Mouse (Mus musculus) cerebral cortex, adult 2 months (tissue): ENCODE results near the gene Ambp.

Source experiments
- WGBS: fragments of 180-500 bp; shearing (Covaris S2); methylation state at CpG from one replicate; pipeline ENCODE4 v1.1.7; 2018; 5-methylcytosine and 5-hydroxymethylcytosine counted together

Gene Ambp

DNA sequence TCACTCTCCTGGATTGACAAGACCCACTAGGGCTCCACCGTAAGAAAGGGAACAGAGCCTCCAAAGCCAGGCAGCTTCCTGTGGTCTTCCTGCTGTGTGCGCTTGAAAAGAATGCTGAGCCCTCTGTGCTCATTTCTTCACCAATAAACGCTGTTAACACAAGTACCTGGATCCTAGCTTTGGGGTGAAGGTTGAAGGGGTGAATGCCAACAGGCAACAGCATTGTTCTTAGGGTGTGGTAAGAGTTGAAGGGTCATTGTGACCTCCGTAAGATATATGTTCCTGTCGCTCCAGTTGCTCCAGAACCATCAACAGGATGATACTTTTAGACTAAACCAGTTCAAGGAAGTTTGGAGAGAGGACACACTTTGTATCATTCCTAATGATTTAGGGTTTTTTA, at the start of gene Ambp:
TSS of gene Ambp (minus strand) at position 101 of the 400 bp plus-strand sequence.
- 75% methylated on average over 5 of the region's 5 CpGs for WGBS

- WGBS = 90% methylated on average over 7 of the region's 7 CpGs
Measured at GRCm38 (mm10) chr4:63203874-63204273, 49.3 kb upstream of the Ambp start.

- 92% methylated on average over 5 of the region's 5 CpGs for WGBS
Measured at GRCm38 (mm10) chr4:63199366-63199765, 44.8 kb upstream of the Ambp start.

DNA sequence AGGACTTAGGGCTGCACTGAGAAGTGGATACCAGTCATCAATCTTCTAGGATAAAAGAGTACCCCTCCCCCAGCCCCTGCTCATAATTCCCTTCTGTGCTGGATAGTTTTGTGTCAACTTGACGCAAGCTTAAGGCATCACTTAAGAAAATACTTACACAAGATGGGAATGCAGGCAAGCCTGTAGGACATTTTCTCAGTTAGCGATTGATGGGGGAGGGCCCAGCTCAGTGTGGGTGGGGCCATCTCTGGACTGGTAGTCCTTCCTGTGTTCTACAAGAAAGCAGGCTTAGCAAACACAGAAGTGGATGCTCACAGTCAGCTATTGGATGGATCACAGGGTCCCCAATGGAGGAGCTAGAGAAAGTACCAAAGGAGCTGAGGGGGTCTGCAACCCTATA, 39.8 kb upstream of the Ambp start:
- 95% methylated on average over 2 of the region's 2 CpGs for WGBS

GRCm38 (mm10) chr4:63191641-63192040, 37.0 kb upstream of the Ambp start:
- 91% methylated on average over 5 of the region's 5 CpGs for WGBS

GRCm38 (mm10) chr4:63186281-63186870, 31.8 kb upstream of the Ambp start:
- 61% methylated on average over 21 of the region's 21 CpGs for WGBS

GRCm38 (mm10) chr4:63181556-63181955, 27.0 kb upstream of the Ambp start:
- 31% methylated on average over 5 of the region's 5 CpGs for WGBS

DNA sequence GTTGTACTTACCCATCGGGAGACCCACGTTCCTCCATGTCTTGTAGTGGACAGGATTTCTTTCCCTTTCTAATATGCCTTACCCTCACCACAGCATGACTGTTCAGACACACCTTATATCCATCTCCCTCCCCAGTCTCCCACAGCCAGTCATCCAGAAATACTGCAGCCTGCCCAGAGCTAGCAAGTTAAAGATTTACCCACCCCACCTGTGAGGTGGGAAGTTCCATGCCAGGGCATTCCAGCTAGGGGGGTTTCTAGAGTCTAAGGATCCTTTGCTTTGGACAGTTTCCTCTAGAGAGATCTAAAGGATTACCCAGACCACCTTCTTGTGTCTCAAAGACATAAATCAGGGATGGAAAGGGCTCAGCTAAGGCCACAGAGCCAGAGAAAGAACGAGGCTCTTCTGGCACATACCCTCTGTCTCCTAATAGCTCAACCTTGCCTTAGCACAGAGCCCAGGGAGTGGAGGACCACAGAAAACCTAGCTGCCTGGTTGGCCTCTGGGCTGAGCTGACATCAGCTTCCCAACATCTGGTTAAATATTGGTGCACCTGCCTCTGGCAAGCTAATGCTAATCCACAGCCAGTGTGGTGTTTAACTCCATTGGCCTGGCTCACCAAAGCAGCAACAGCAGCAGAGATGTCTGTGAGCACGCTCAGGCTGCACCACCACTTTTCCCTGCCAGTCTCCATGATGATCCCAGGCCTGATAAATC, 17.5 kb upstream of the Ambp start, which contains the start of gene Kif12:
TSS of gene Kif12 (minus strand) at position 163 of the 717 bp plus-strand sequence.
- 89% methylated on average over 4 of the region's 4 CpGs for WGBS

DNA sequence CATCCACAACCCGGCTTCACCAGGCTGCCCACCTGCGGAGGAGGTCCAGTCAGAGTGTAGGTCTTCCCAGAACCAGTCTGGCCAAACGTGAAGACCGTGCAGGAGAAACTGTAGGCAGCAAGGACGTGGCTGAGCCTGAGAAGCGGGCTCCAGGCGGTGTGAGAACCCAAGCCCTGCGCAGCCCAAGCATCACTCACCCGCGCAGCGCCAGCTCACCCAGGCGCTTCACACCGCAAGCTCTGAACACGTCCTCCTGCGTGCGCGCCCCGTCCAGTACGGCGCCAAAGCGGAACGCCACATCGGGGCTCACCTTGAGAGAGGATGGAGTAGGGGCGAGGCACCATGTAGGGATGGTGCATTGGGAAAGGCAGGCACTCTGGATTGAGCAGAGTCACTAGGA, 16.5 kb upstream of the Ambp start:
- WGBS = 55% methylated on average over 24 of the region's 24 CpGs

- 86% methylated on average over 4 of the region's 4 CpGs for WGBS
Measured at GRCm38 (mm10) chr4:63170061-63170460, 15.5 kb upstream of the Ambp start.

DNA sequence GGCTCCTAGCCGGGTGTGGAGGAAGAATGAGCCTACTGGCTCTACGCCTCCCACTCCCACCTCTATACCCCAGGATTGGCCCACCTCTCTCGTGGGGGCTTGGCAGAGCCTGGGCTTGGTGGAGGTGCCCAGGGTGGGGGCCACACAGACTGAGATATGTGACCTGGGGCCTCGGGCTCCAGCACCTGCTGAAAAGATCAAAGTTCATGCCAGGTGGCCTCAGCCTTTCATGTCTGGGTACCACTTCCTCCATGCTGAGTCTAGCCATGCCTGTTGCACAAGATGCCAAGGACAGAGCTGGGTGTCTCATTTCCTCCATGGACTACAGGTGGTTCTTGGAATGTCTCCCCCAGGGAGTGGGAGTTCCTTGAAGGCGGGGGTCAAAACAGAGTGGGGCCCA, 11.7 kb upstream of the Ambp start:
- WGBS = 89% methylated on average over 5 of the region's 5 CpGs

GRCm38 (mm10) chr4:63165636-63166035, 11.0 kb upstream of the Ambp start:
- WGBS = 93% methylated on average over 4 of the region's 4 CpGs

DNA sequence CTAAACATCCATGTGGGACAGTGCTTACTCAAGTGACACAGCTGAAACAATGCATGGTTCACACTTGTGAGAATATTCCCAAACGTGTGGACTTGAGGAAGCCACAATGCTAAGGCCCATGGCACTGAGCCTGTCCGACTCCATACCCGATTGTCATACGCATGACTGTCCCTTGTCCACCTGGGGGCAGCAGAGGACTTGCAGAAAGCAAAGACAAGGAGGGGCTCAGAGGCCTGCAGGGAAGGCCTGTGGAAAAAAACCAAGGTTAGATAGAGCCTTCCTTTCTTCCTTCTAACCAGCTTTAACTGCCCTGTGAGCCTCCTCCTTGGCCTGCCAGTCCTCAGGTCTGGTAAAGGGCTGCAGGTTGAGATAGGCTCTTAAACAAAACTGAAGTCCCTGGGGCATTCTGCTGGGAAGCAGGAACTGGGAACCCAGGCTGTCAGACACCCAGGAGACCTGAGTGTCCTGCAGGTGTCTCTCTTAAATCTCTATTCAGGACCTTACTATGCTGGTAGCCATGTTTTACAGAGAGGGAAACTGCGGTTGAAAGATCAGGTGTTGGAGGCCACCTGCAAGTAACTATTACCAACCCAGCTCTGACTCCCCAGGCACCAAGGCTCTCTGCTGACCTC, 4.5 kb upstream of the Ambp start:
- 23% methylated on average over 5 of the region's 5 CpGs for WGBS

- WGBS = 95% methylated on average over 7 of the region's 7 CpGs
Measured at GRCm38 (mm10) chr4:63158192-63158591, 3.6 kb upstream of the Ambp start.

- WGBS = 78% methylated on average over 8 of the region's 8 CpGs
Measured at GRCm38 (mm10) chr4:63156726-63157634, 2.4 kb upstream of the Ambp start.

DNA sequence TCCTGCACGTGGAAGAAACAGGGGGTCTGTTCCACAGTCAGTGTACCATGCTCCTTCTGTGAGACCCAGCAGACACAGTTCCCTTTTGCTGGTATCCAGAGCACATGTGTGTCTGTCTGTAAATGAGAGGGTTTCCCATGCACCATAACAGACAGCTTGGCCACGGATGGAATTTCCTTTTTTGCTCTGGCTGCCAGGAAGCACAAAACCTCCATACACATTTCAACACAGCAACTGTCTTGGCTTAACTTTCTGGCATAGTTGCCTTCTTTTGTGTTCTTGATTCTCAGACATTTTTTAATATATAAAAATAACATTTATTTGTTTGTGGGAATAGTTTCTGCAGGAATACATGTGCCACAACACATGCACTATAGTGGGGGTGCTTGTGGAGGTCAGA, 997 bp upstream of the Ambp start:
- WGBS = 41% methylated on average over 2 of the region's 2 CpGs

DNA sequence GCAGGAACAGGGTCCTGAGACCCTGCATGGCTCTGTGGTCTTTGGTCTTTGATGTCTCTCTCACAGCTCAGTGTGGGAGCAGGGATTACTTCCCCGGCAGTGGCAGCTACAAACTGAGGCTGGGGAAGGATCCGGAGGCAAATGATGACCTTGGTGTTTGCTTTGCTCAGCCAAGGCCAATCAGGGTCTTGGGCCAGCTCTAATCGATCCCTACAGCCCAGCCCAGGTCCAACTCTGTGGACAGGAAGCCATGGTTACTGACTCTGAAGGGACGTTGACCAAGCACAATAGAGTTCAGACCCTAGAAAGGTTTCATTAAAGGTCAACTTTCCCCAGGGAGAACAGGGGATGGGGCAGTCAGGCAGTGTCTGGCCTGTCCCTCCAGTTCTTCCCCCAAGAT, 571 bp downstream of the Ambp start:
- 84% methylated on average over 4 of the region's 4 CpGs for whole genome bisulfite sequencing

DNA sequence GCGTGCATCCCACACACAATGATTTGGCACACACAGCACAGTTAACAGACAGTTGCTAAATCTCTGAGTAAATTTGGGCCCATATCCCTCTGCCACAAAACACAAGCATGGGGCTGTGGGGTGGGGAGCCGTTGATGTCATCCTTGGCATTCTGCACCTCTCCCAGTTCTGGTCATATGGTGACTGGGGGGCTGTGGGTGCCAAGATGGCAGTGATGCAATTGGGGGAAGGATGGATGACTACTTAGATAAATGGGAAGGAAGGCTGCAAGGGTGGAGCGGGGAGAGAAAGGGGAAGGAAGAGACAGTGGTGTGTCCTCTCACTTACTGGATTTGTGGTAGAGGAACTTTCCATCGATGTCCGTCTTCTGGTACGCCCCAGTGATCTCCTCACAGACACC, 3.5 kb downstream of the Ambp start:
- 83% methylated on average over 6 of the region's 6 CpGs for WGBS

- 97% methylated on average over 6 of the region's 6 CpGs for WGBS
Measured at GRCm38 (mm10) chr4:63147268-63147667, 7.3 kb downstream of the Ambp start.

GRCm38 (mm10) chr4:63129891-63130624, 24.5 kb downstream of the Ambp start:
- 70% methylated on average over 5 of the region's 5 CpGs for WGBS

GRCm38 (mm10) chr4:63124861-63125466, 29.6 kb downstream of the Ambp start:
- WGBS = 48% methylated on average over 8 of the region's 8 CpGs
